Mouse (Mus musculus): Measurements from ENCODE around the gene Dld. TPM values are rescaled to one million over a fixed set of nuclear protein-coding genes. Genes with fewer than 3 reads are reported as not detected.

Dld gene
- polyA plus RNA-seq, 1 experiment from 2014 or later, result 125 TPM

DNA sequence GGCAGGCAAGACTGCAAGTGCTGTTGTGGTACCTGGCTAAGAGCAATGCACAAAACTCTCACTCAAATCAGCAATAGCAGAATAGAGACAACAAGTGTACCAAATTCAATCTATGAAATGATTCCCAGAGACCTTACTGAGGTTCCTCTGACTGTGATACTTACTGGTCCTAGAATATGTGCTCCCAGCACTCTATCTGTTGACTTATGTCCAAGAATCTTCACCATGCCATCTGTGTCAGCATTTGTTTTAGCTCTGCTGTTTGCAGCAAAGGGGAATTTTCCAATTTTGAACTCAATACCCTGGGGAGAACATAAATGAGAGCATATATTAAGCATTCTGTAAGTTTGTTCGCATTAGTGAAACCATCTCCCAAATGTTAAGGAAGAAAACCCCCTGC, 18.0 kb downstream of the Dld start:
- Histone ChIP-seq H3K4me1 (replicated peaks; ENCODE audit: control insufficient read depth, insufficient read depth, low read length) (no peaks in the 10 kb centered on the region), H3K36me3 (replicated peaks; ENCODE audit: control insufficient read depth, insufficient read depth) (peaks cover 84% of the 10 kb centered on the region), H3K4me3 (replicated peaks; ENCODE audit: low read length) (no peak overlapping the region), H3K9ac (no peak overlapping the region), H3K27me3 (ENCODE audit: control insufficient read depth, insufficient read depth, low read length) (no peaks in the 10 kb centered on the region), H3K4me2 (replicated peaks) (no peak overlapping the region), H3K27ac (no peak overlapping the region), H3K9me3 (ENCODE audit: control insufficient read depth, low read length) (no peaks in the 10 kb centered on the region)
- 100% methylated on average over 1 of the region's 1 CpGs for WGBS
- DNase-seq (ENCODE audit: low spot score), result no peak
- no peak for ATAC-seq (ENCODE audit: low FRiP score)

DNA sequence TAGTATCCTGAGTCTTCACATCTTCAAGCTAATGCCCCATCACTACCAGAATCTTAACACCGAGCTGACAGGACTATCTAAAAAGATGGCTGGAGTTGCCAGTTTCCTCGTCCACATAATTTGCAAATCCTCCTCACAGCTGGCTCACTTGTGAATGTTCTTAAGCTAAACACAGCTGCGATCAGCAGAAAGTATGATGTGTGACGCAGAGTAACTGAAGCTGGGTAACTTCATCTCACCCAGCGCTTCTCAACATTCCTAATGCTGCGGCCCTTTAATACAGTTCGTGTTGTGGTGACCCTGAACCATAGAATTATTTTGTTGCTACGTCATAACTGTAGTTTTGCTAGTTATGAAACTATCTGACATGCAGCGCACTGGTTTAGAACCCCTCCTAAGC, 24.1 kb downstream of the Dld start:
- H3K9me3 ChIP-seq (ENCODE audit: control insufficient read depth, low read length), result no peaks in the 10 kb centered on the region

DNA sequence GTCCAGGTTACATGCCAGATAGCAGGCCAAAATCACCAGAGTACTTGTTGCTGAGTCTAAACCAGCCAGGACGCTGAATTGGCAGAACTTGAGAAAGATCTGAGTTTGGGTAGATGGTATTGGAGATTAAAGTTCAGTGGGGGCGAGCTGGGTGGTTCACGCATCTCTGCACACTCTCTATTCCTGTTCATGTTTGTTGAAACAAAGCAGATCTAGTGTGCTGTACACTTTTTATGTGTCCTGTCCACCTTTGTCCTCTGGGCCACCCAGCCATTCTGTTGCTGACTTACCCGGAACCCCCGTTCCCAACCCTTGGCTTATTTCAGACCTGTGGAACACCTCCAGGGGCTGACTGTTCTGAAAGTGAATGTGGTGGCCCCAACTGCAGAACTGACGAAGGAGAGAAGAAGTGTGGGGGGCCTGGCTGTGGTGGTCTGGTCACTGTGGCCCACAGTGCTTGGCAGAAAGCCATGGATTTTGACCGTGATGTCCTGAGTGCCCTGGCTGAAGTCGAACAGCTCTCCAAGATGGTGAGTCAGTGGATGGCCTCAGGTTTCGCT, 28.0 kb downstream of the Dld start:
- Histone ChIP-seq H3K27ac (no peak overlapping the region), H3K9ac (no peak overlapping the region), H3K36me3 (replicated peaks; ENCODE audit: control insufficient read depth, insufficient read depth) (peaks cover 7% of the 10 kb centered on the region; the same call in 1 of the 2 replicates), H3K4me2 (replicated peaks) (no peak overlapping the region), H3K4me3 (replicated peaks; ENCODE audit: low read length) (no peak overlapping the region), H3K27me3 (ENCODE audit: control insufficient read depth, insufficient read depth, low read length) (no peaks in the 10 kb centered on the region), H3K9me3 (ENCODE audit: control insufficient read depth, low read length) (no peaks in the 10 kb centered on the region), H3K4me1 (replicated peaks; ENCODE audit: control insufficient read depth, insufficient read depth, low read length) (no peaks in the 10 kb centered on the region)
- DNase-seq (ENCODE audit: low spot score) (no peak), ATAC-seq (ENCODE audit: low FRiP score) (no peak)
- 90% methylated on average over 9 of the region's 9 CpGs for WGBS

More for the DNA sequence above, 24.1 kb downstream of the Dld start:
- H3K36me3 ChIP-seq (replicated peaks; ENCODE audit: control insufficient read depth, insufficient read depth), result peaks cover 35% of the 10 kb centered on the region
- DNase-seq (ENCODE audit: low spot score), result no peak
- H3K4me2 ChIP-seq (replicated peaks), result no peak overlapping the region
- no peak for ATAC-seq (ENCODE audit: low FRiP score)
- H3K4me3 ChIP-seq (replicated peaks; ENCODE audit: low read length), result no peak overlapping the region
- H3K9ac ChIP-seq, result no peak overlapping the region
- no peaks in the 10 kb centered on the region for H3K27me3 ChIP-seq (ENCODE audit: control insufficient read depth, insufficient read depth, low read length)
- H3K27ac ChIP-seq, result no peak overlapping the region
- WGBS, result 91% methylated on average over 9 of the region's 9 CpGs
- no peaks in the 10 kb centered on the region for H3K4me1 ChIP-seq (replicated peaks; ENCODE audit: control insufficient read depth, insufficient read depth, low read length)

DNA sequence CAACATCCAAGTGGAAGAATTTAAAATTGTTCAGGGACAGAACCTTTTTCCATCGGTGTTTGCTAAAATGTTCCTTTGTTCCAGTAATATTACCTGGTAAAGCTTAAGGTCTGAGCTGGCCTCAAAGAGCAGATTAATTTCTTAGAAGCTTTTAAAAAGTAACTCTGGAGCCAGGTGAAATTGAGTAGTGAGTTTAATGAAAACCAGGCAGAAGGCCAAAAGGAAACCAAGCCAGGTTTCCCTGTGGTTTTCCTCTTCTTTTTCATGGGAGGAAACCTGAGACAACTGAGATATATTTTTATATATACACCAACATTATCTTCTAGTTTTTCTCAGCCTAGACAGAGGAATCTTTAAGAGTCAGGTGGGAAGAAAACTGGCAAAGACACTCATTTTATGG, 29.7 kb downstream of the Dld start:
- Histone ChIP-seq H3K4me1 (replicated peaks; ENCODE audit: control insufficient read depth, insufficient read depth, low read length) (no peaks in the 10 kb centered on the region), H3K9me3 (ENCODE audit: control insufficient read depth, low read length) (no peaks in the 10 kb centered on the region), H3K27me3 (ENCODE audit: control insufficient read depth, insufficient read depth, low read length) (no peaks in the 10 kb centered on the region), H3K27ac (no peak overlapping the region), H3K4me3 (replicated peaks; ENCODE audit: low read length) (no peak overlapping the region), H3K36me3 (replicated peaks; ENCODE audit: control insufficient read depth, insufficient read depth) (no peaks in the 10 kb centered on the region), H3K4me2 (replicated peaks) (no peak overlapping the region), H3K9ac (no peak overlapping the region)
- ATAC-seq (ENCODE audit: low FRiP score), result no peak
- WGBS, result 94% methylated on average over 1 of the region's 1 CpGs
- DNase-seq (ENCODE audit: low spot score), result no peak

DNA sequence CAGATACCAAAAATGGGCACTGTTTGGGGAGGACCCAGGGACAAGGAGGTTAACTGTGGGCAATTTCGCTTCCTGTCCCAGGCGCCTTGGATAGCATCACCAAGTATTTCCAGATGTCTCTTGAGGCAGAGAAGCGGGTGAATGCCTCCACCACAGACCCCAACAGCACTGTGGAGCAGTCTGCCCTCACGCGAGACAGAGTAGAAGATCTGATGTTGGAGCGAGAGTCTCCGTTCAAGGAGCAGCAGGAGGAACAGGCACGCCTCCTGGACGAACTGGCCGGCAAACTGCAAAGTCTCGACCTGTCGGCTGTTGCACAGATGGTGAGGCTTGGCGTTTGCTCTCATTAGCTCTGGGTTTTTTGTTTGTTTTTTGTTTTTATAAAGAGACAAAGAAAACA, 30.4 kb downstream of the Dld start:
- WGBS, result 79% methylated on average over 13 of the region's 13 CpGs
- no peak overlapping the region for H3K4me3 ChIP-seq (replicated peaks; ENCODE audit: low read length)
- DNase-seq (ENCODE audit: low spot score), result no peak
- H3K4me1 ChIP-seq (replicated peaks; ENCODE audit: control insufficient read depth, insufficient read depth, low read length), result no peaks in the 10 kb centered on the region
- no peak overlapping the region for H3K4me2 ChIP-seq (replicated peaks)
- H3K27ac ChIP-seq, result 0 out of 2 replicates have a peak overlapping the region, but pooled peaks have one; percentile 5
- H3K9ac ChIP-seq, result no peak overlapping the region
- no peaks in the 10 kb centered on the region for H3K27me3 ChIP-seq (ENCODE audit: control insufficient read depth, insufficient read depth, low read length)
- H3K9me3 ChIP-seq (ENCODE audit: control insufficient read depth, low read length), result no peaks in the 10 kb centered on the region
- no peak for ATAC-seq (ENCODE audit: low FRiP score)
- H3K36me3 ChIP-seq (replicated peaks; ENCODE audit: control insufficient read depth, insufficient read depth), result no peaks in the 10 kb centered on the region

DNA sequence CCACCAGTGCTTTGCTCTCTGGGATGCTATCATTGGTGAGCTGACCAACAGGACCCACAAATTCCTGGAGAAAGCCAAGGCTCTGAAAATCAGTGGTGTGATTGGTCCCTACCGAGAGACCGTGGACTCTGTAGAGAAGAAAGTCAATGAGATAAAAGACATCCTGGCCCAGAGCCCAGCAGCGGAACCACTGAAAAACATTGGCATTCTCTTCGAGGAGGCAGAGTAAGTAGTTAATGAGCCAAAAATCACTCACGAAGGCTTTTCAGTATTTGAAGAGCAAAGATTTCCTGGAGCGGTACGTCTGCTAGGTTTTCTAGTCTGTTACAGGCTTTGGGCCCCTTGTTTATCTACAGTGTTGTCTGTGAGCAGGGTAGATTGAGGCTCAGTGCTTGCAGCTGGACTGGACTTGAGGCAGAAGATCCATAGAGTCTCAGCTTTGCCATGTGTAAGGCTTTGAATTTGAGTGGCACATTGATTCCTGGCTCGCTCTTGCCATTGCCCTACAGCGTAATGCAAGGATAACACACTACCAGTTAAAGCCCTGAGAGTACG, 32.8 kb downstream of the Dld start:
- WGBS, result 70% methylated on average over 10 of the region's 10 CpGs
- Histone ChIP-seq H3K36me3 (replicated peaks; ENCODE audit: control insufficient read depth, insufficient read depth) (no peaks in the 10 kb centered on the region), H3K9me3 (ENCODE audit: control insufficient read depth, low read length) (peaks cover 6% of the 10 kb centered on the region; the same call in 1 of the 2 replicates), H3K27ac (no peak overlapping the region), H3K9ac (no peak overlapping the region), H3K4me2 (replicated peaks) (no peak overlapping the region), H3K27me3 (ENCODE audit: control insufficient read depth, insufficient read depth, low read length) (no peaks in the 10 kb centered on the region), H3K4me3 (replicated peaks; ENCODE audit: low read length) (no peak overlapping the region), H3K4me1 (replicated peaks; ENCODE audit: control insufficient read depth, insufficient read depth, low read length) (no peaks in the 10 kb centered on the region)
- DNase-seq (ENCODE audit: low spot score), result peak; percentile 46
- peak; percentile 51; the same call in 1 of the 2 replicates for ATAC-seq (ENCODE audit: low FRiP score)

DNA sequence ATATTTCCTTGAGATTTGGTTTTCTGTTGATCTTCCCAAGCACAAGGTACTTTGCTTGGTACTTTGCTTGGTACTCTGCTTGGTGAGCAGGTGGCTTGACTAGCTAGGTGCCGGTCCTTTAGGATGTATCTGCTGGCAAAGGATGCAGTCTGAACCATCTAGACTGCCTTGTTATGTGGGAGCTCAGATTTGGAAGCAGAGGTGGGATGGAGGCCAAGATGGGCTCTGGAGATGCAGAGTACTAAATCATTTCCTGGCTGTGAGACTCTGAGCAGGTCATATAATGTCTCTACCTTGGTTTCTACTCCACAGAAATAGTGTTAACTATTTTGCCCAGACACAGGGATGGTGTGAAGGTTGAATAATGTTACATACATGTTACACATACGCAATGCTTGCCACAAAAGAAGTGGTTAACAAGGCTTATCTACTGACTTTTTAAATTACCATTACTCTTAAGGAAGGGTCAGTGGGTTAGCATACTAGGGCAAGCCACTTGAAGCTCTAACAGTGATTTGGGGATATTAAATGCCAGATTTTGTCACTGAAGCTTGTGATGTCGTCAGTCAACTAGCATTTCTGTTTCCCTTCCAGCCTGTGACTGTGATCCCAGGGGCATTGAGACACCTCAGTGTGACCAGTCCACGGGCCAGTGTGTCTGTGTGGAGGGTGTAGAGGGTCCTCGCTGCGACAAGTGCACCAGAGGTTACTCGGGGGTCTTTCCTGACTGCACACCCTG, 33.4 kb downstream of the Dld start:
- Histone ChIP-seq H3K4me2 (replicated peaks) (no peak overlapping the region), H3K4me3 (replicated peaks; ENCODE audit: low read length) (no peak overlapping the region), H3K27me3 (ENCODE audit: control insufficient read depth, insufficient read depth, low read length) (no peaks in the 10 kb centered on the region), H3K27ac (no peak overlapping the region), H3K4me1 (replicated peaks; ENCODE audit: control insufficient read depth, insufficient read depth, low read length) (no peaks in the 10 kb centered on the region), H3K36me3 (replicated peaks; ENCODE audit: control insufficient read depth, insufficient read depth) (no peaks in the 10 kb centered on the region), H3K9ac (no peak overlapping the region), H3K9me3 (ENCODE audit: control insufficient read depth, low read length) (peaks cover 6% of the 10 kb centered on the region; the same call in 1 of the 2 replicates)
- ATAC-seq (ENCODE audit: low FRiP score) (peak; percentile 24; the same call in 1 of the 2 replicates), DNase-seq (ENCODE audit: low spot score) (no peak)
- 89% methylated on average over 7 of the region's 7 CpGs for WGBS

DNA sequence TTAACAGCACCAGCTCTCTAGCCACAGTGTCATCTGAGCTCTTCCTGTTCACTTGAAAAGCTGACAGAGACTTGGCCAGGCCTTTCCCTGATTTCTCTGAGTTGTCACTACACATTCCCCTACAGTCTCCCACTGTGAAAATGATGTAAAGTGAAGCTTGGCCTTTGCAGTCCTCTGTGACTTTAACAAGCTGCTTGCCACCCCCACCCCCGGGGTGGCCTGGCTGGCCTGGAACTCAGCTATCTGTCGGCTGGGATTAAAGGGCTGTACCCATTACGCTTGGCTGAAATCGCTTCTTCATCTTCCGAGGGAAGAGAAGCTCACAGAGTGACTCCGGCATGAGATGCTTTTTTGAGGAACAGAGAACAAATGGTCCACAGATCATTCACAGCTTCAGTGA, 35.3 kb downstream of the Dld start:
- Histone ChIP-seq H3K27ac (no peak overlapping the region), H3K9me3 (ENCODE audit: control insufficient read depth, low read length) (peaks cover 6% of the 10 kb centered on the region; the same call in 1 of the 2 replicates), H3K4me3 (replicated peaks; ENCODE audit: low read length) (no peak overlapping the region), H3K36me3 (replicated peaks; ENCODE audit: control insufficient read depth, insufficient read depth) (no peaks in the 10 kb centered on the region), H3K4me1 (replicated peaks; ENCODE audit: control insufficient read depth, insufficient read depth, low read length) (no peaks in the 10 kb centered on the region), H3K9ac (no peak overlapping the region), H3K4me2 (replicated peaks) (no peak overlapping the region), H3K27me3 (ENCODE audit: control insufficient read depth, insufficient read depth, low read length) (no peaks in the 10 kb centered on the region)
- DNase-seq (ENCODE audit: low spot score) (no peak), ATAC-seq (ENCODE audit: low FRiP score) (no peak)
- 71% methylated on average over 6 of the region's 6 CpGs for WGBS

DNA sequence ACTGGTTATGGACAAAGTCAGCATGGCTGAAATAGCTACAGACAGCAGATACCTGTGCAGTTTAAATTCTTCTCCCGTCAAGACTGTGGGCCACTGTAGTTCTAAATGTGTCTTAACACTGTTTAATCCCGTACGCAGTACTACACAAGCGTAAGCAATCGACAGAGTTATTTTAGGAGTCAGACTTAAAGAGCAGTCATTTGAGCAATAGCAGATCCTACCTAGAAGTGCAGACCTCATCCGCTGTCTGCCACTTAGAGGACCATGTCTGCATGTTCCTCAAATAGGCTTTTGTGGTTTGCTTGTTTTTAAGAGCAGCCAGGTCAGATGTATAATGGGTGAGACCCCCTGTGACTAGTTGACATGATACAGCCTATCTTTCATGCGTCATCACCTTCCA, 36.9 kb downstream of the Dld start:
- Histone ChIP-seq H3K4me2 (replicated peaks) (no peak overlapping the region), H3K4me1 (replicated peaks; ENCODE audit: control insufficient read depth, insufficient read depth, low read length) (no peaks in the 10 kb centered on the region)
- ATAC-seq (ENCODE audit: low FRiP score), result no peak

More for the DNA sequence above, 36.9 kb downstream of the Dld start:
- Histone ChIP-seq H3K9me3 (ENCODE audit: control insufficient read depth, low read length) (peaks cover 6% of the 10 kb centered on the region; the same call in 1 of the 2 replicates), H3K4me3 (replicated peaks; ENCODE audit: low read length) (no peak overlapping the region), H3K36me3 (replicated peaks; ENCODE audit: control insufficient read depth, insufficient read depth) (no peaks in the 10 kb centered on the region), H3K27ac (no peak overlapping the region), H3K9ac (no peak overlapping the region), H3K27me3 (ENCODE audit: control insufficient read depth, insufficient read depth, low read length) (no peaks in the 10 kb centered on the region)
- DNase-seq (ENCODE audit: low spot score), result no peak
- WGBS, result 96% methylated on average over 7 of the region's 7 CpGs

Measured in hindbrain, embryonic 14.5 days (tissue).